Mouse (Mus musculus) limb, embryonic 13.5 days (tissue): ENCODE measurements around the gene Apom. TPM values are rescaled to one million over a fixed set of nuclear protein-coding genes. Genes with fewer than 3 reads are reported as not detected.

ENCODE experiments used
- ATAC-seq: fragments of 200-750 bp; cut with Nextera tagmentation; 2 replicates; pipeline ENCODE4 v1.8.0; 2017; ENCODE audit warnings: low read depth, moderate number of reproducible peaks, moderate TSS enrichment; ENCODE audit not compliant: low FRiP score
- H3K27ac ChIP-seq: fragments of 300-500 bp; sonication (generic); 2 replicates; pipeline ENCODE4 v1.5.1; 2015; ENCODE audit warnings: inconsistent platforms, mild to moderate bottlenecking, moderate library complexity
- H3K27me3 ChIP-seq: fragments of 300-500 bp; sonication (generic); 2 replicates; pipeline ENCODE4 v1.6.1; 2015; ENCODE audit warnings: mild to moderate bottlenecking, inconsistent platforms
- H3K36me3 ChIP-seq: fragments of 300-500 bp; sonication (generic); 2 replicates; pipeline ENCODE4 v1.6.1; 2015; ENCODE audit warnings: inconsistent platforms, mild to moderate bottlenecking, moderate library complexity
- H3K4me1 ChIP-seq: fragments of 300-500 bp; sonication (generic); 2 replicates; pipeline ENCODE4 v1.6.1; 2015; ENCODE audit warnings: inconsistent platforms
- H3K4me2 ChIP-seq: fragments of 300-500 bp; sonication (generic); replicated peaks from 2 replicates; pipeline ENCODE4 v1.6.1; 2015; ENCODE audit warnings: inconsistent platforms, mild to moderate bottlenecking, moderate library complexity
- H3K4me3 ChIP-seq: fragments of 300-500 bp; sonication (generic); 2 replicates; pipeline ENCODE4 v1.5.1; 2015; ENCODE audit warnings: moderate library complexity, mild to moderate bottlenecking, inconsistent platforms
- H3K9ac ChIP-seq: fragments of 300-500 bp; sonication (generic); 2 replicates; pipeline ENCODE4 v1.6.1; 2015; ENCODE audit warnings: mild to moderate bottlenecking, inconsistent platforms
- H3K9me3 ChIP-seq: fragments of 300-500 bp; sonication (generic); 2 replicates; pipeline ENCODE4 v1.6.1; 2016; ENCODE audit warnings: inconsistent platforms
- WGBS: fragments of 180-500 bp; shearing (Covaris S2); methylation state at CpG from one replicate; pipeline ENCODE4 v1.1.7; 2015; 5-methylcytosine and 5-hydroxymethylcytosine counted together
- polyA plus RNA-seq: library from polyadenylated mRNA; unstranded; fragments of >200 nt; fragmentation: Nextera tagmentation; extraction: Ambion mirVana; gene quantifications from 2 replicates; pipeline ENCODE4 v1.2.1, GENCODE M21; 2015

The Apom gene
- polyA plus RNA-seq, 1 experiment from 2014 or later, result not detected

- Histone ChIP-seq H3K27me3 (no peaks in the 10 kb centered on the region), H3K27ac (no peak within 1 kb of the TSS), H3K9me3 (no peaks in the 10 kb centered on the region), H3K9ac (peak within 1 kb of the TSS; percentile 43; the same call in 1 of the 2 replicates), H3K4me2 (no peak within 1 kb of the TSS), H3K36me3 (no peaks in the 10 kb centered on the region; the same call in 1 of the 2 replicates), H3K4me1 (peaks cover 5% of the 10 kb centered on the region), H3K4me3 (no peak within 1 kb of the TSS)
- ATAC-seq, result no peak
- 77% methylated on average over 7 of the region's 7 CpGs for WGBS
Observed at GRCm38 (mm10) chr17:35085208-35085865, 46.5 kb downstream of the Apom start, which contains the start of gene Ly6g6f. TSS of gene Ly6g6f (minus strand) at chr17:35085610.

- ATAC-seq, result no peak
- no peak overlapping the region for H3K27ac ChIP-seq
- H3K4me3 ChIP-seq, result no peak overlapping the region
- 0 out of 2 replicates have a peak, but pooled peaks cover 1% of the 10 kb centered on the region for H3K27me3 ChIP-seq
- no peak overlapping the region for H3K9ac ChIP-seq
- H3K9me3 ChIP-seq, result no peaks in the 10 kb centered on the region
- no peaks in the 10 kb centered on the region for H3K36me3 ChIP-seq
- WGBS, result 68% methylated on average over 3 of the region's 3 CpGs
- H3K4me1 ChIP-seq, result no peaks in the 10 kb centered on the region
- H3K4me2 ChIP-seq, result no peak overlapping the region
Observed at GRCm38 (mm10) chr17:35083929-35084497, 47.8 kb downstream of the Apom start.

- no peak for ATAC-seq
- WGBS, result 80% methylated on average over 16 of the region's 16 CpGs
Observed at GRCm38 (mm10) chr17:35082841-35083576, 48.8 kb downstream of the Apom start.

GRCm38 (mm10) chr17:35080710-35081109, 51.1 kb downstream of the Apom start:
- no peak overlapping the region for H3K27ac ChIP-seq
- H3K27me3 ChIP-seq, result peaks cover 11% of the 10 kb centered on the region; the same call in 1 of the 2 replicates
- no peak for ATAC-seq
- peaks cover 18% of the 10 kb centered on the region for H3K4me1 ChIP-seq
- no peak overlapping the region for H3K9ac ChIP-seq
- H3K9me3 ChIP-seq, result no peaks in the 10 kb centered on the region; the same call in 1 of the 2 replicates
- 87% methylated on average over 4 of the region's 4 CpGs for WGBS
- no peak overlapping the region for H3K4me2 ChIP-seq
- no peak overlapping the region for H3K4me3 ChIP-seq
- H3K36me3 ChIP-seq, result no peaks in the 10 kb centered on the region

More at GRCm38 (mm10) chr17:35082841-35083576, 48.8 kb downstream of the Apom start:
- Histone ChIP-seq H3K4me2 (no peak overlapping the region), H3K27me3 (0 out of 2 replicates have a peak, but pooled peaks cover 5% of the 10 kb centered on the region), H3K9me3 (no peaks in the 10 kb centered on the region), H3K27ac (no peak overlapping the region), H3K9ac (no peak overlapping the region), H3K36me3 (no peaks in the 10 kb centered on the region), H3K4me1 (0 out of 2 replicates have a peak, but pooled peaks cover 1% of the 10 kb centered on the region), H3K4me3 (no peak overlapping the region)

DNA sequence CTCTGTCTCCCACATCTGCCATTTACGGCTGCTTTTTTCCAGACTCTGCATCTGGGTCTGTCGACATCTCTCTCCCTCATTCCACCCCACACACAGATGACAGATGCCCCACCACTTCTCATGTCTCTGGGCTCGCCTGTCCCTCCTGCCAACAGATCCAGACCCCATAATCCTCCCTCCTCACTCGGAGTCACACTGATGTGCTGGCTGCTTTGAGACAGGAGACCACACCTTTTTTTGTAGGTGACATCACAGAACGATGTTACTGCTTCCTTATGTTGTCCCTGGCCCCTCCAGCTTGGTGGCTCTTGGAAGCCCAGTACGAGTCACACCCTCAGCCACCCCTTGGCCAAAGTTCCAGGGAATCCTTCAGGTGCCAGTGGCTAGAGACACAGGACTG, 51.6 kb downstream of the Apom start:
- H3K27ac ChIP-seq, result no peak overlapping the region
- no peak for ATAC-seq
- peaks cover 18% of the 10 kb centered on the region for H3K4me1 ChIP-seq
- H3K36me3 ChIP-seq, result no peaks in the 10 kb centered on the region
- H3K4me2 ChIP-seq, result no peak overlapping the region
- peaks cover 11% of the 10 kb centered on the region; the same call in 1 of the 2 replicates for H3K27me3 ChIP-seq
- H3K9me3 ChIP-seq, result no peaks in the 10 kb centered on the region; the same call in 1 of the 2 replicates
- H3K9ac ChIP-seq, result 0 out of 2 replicates have a peak overlapping the region, but pooled peaks have one; percentile 4
- H3K4me3 ChIP-seq, result no peak overlapping the region
- 39% methylated on average over 6 of the region's 6 CpGs for WGBS

DNA sequence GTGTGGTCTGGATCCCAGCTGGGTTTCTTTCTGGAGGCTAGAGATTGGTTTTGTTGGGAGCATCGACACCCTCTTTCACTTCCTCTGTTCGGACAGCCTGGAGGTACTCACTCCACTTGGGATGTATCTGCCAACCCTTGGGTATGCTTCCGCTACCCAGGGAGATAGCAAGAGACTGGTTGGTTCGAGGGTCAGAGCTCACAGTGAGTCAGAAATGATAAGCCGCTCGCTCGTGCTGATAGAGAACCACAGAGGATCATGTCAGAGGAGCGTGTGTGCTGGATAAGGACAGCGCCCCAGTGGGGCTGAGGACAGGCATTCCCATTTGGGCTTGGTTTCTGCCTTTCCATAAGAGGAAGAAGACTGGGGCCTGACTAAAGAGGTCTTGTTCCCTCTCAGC, 52.1 kb downstream of the Apom start:
- WGBS, result 74% methylated on average over 9 of the region's 9 CpGs
- no peaks in the 10 kb centered on the region; the same call in 1 of the 2 replicates for H3K9me3 ChIP-seq
- H3K36me3 ChIP-seq, result no peaks in the 10 kb centered on the region
- H3K4me1 ChIP-seq, result peaks cover 18% of the 10 kb centered on the region
- H3K4me3 ChIP-seq, result no peak overlapping the region
- H3K4me2 ChIP-seq, result no peak overlapping the region
- 0 out of 2 replicates have a peak overlapping the region, but pooled peaks have one; percentile 4 for H3K9ac ChIP-seq
- H3K27me3 ChIP-seq, result peaks cover 11% of the 10 kb centered on the region; the same call in 1 of the 2 replicates
- no peak for ATAC-seq
- H3K27ac ChIP-seq, result no peak overlapping the region

Other genes starting within 250 kb of the Apom start
- gene C2, start 233.8 kb downstream of the Apom start, polyA plus RNA-seq, result 1.6 and 2.4 TPM in 2 replicates
- gene Ehmt2, start 233.6 kb downstream of the Apom start, polyA plus RNA-seq, result 97.0 and 103 TPM in 2 replicates
- 0.14 TPM in 1 of 2 replicates, not detected in the other for gene Slc44a4, start 217.6 kb downstream of the Apom start, polyA plus RNA-seq
- gene Neu1, start 200.8 kb downstream of the Apom start, polyA plus RNA-seq, result 20.0 and 21.0 TPM in 2 replicates
- 0.32 and 0.43 TPM in 2 replicates for gene Hspa1b, start 172.8 kb downstream of the Apom start, polyA plus RNA-seq
- not detected in 2 replicates for gene Gm20481, start 162.1 kb downstream of the Apom start, polyA plus RNA-seq
- gene Hspa1a, start 159.9 kb downstream of the Apom start, polyA plus RNA-seq, result 3.7 and 4.4 TPM in 2 replicates
- gene Hspa1l, start 159.3 kb downstream of the Apom start, polyA plus RNA-seq, result 0.49 and 0.81 TPM in 2 replicates
- 196 and 200 TPM in 2 replicates for gene Lsm2, start 150.2 kb downstream of the Apom start, polyA plus RNA-seq
- gene Vars, start 131.1 kb downstream of the Apom start, polyA plus RNA-seq, result 102 and 110 TPM in 2 replicates
- 0.17 TPM in 2 replicates for gene Vwa7, start 115.5 kb downstream of the Apom start, polyA plus RNA-seq
- gene Sapcd1, start 104.0 kb downstream of the Apom start, polyA plus RNA-seq, result 7.2 and 8.2 TPM in 2 replicates
- gene Msh5, start 85.3 kb downstream of the Apom start, polyA plus RNA-seq, result 2.6 and 4.6 TPM in 2 replicates
- gene Clic1, start 82.1 kb downstream of the Apom start, polyA plus RNA-seq, result 247 and 266 TPM in 2 replicates
- 423 and 428 TPM in 2 replicates for gene Ddah2, start 73.0 kb downstream of the Apom start, polyA plus RNA-seq
- gene Ly6g6c, start 66.7 kb downstream of the Apom start, polyA plus RNA-seq, result 0.15 TPM in 1 of 2 replicates, not detected in the other
- gene Mpig6b, start 65.9 kb downstream of the Apom start, polyA plus RNA-seq, result 0.29 and 0.71 TPM in 2 replicates
- gene Ly6g6e, start 55.1 kb downstream of the Apom start, polyA plus RNA-seq, result 2.0 and 3.4 TPM in 2 replicates
- 0.57 and 0.65 TPM in 2 replicates for gene Ly6g6d, start 54.0 kb downstream of the Apom start, polyA plus RNA-seq
- gene Ly6g6f, start 46.4 kb downstream of the Apom start, polyA plus RNA-seq, result 0.17 and 0.28 TPM in 2 replicates
- gene Abhd16a, start 42.8 kb downstream of the Apom start, polyA plus RNA-seq, result 93.1 and 94.9 TPM in 2 replicates
- gene Ly6g5c, start 23.8 kb downstream of the Apom start, polyA plus RNA-seq, result not detected in 2 replicates
- gene Ly6g5b, start 16.6 kb downstream of the Apom start, polyA plus RNA-seq, result 0.91 and 1.1 TPM in 2 replicates
- 21.3 and 21.9 TPM in 2 replicates for gene Gpank1, start 10.6 kb downstream of the Apom start, polyA plus RNA-seq
- 279 and 284 TPM in 2 replicates for gene Csnk2b, start 10.0 kb downstream of the Apom start, polyA plus RNA-seq
- 11.7 and 13.4 TPM in 2 replicates for gene D17H6S53E, start 5.7 kb downstream of the Apom start, polyA plus RNA-seq
- 66.7 and 67.2 TPM in 2 replicates for gene Bag6, start 3.1 kb upstream of the Apom start, polyA plus RNA-seq
- gene Prrc2a, start 32.8 kb upstream of the Apom start, polyA plus RNA-seq, result 217 and 227 TPM in 2 replicates
- 9.0 and 10.2 TPM in 2 replicates for gene Aif1, start 44.0 kb upstream of the Apom start, polyA plus RNA-seq
- 10.1 and 12.1 TPM in 2 replicates for gene Lst1, start 56.4 kb upstream of the Apom start, polyA plus RNA-seq
- gene Ltb, start 62.4 kb upstream of the Apom start, polyA plus RNA-seq, result 0.99 and 1.3 TPM in 2 replicates
- gene Tnf, start 70.0 kb upstream of the Apom start, polyA plus RNA-seq, result 0.27 and 0.36 TPM in 2 replicates
- gene Lta, start 73.3 kb upstream of the Apom start, polyA plus RNA-seq, result not detected in 2 replicates
- 0.40 and 0.60 TPM in 2 replicates for gene Gm16181, start 88.8 kb upstream of the Apom start, polyA plus RNA-seq
- 4.2 and 5.3 TPM in 2 replicates for gene Atp6v1g2, start 101.6 kb upstream of the Apom start, polyA plus RNA-seq
- gene Nfkbil1, start 103.7 kb upstream of the Apom start, polyA plus RNA-seq, result 11.3 and 12.2 TPM in 2 replicates
- 552 and 562 TPM in 2 replicates for gene Ddx39b, start 109.7 kb upstream of the Apom start, polyA plus RNA-seq
- gene H2-D1, start 130.7 kb upstream of the Apom start, polyA plus RNA-seq, result 29.1 and 30.8 TPM in 2 replicates
- 0.09 and 0.31 TPM in 2 replicates for gene H2-Q1, start 188.4 kb upstream of the Apom start, polyA plus RNA-seq
- gene H2-Q2, start 210.2 kb upstream of the Apom start, polyA plus RNA-seq, result 0.69 and 0.89 TPM in 2 replicates
- gene H2-Q4, start 247.6 kb upstream of the Apom start, polyA plus RNA-seq, result 4.6 and 5.1 TPM in 2 replicates